Mouse (Mus musculus) heart, adult 2 months (tissue): ENCODE measurements around the gene Hecw1. TPM values are rescaled to one million over a fixed set of nuclear protein-coding genes. Genes with fewer than 3 reads are reported as not detected.

ENCODE experiments used
- DNase-seq, 2 experiments: peaks; one replicate each; pipeline ENCODE4 v3.0.0; 2021
- H3K27ac ChIP-seq: fragments of 200-600 bp; 2 replicates; pipeline ENCODE4 v1.8.1; 2022
- H3K27me3 ChIP-seq: fragments of 200-500 bp; 2 replicates; pipeline ENCODE4 v1.6.1; 2012; ENCODE audit warnings: mild to moderate bottlenecking, low read length, inconsistent platforms, mixed read lengths; ENCODE audit not compliant: control insufficient read depth, insufficient read depth
- H3K36me3 ChIP-seq: fragments of 200-500 bp; 2 replicates; pipeline ENCODE4 v1.6.1; 2012; ENCODE audit warnings: low read length, inconsistent platforms; ENCODE audit not compliant: control insufficient read depth, insufficient read depth
- H3K4me1 ChIP-seq: fragments of 200-500 bp; 2 replicates; pipeline ENCODE4 v1.6.1; 2011; ENCODE audit warnings: low read length; ENCODE audit not compliant: control insufficient read depth, insufficient read depth
- H3K4me3 ChIP-seq: fragments of 200-600 bp; 2 replicates; pipeline ENCODE4 v1.8.1; 2022
- H3K79me2 ChIP-seq: fragments of 200-500 bp; replicated peaks from 2 replicates; pipeline ENCODE4 v1.6.1; 2012; ENCODE audit warnings: mild to moderate bottlenecking, inconsistent platforms, low read length, moderate library complexity, mixed read lengths; ENCODE audit not compliant: control insufficient read depth, insufficient read depth
- H3K9ac ChIP-seq: fragments of 200-500 bp; 2 replicates; pipeline ENCODE4 v1.6.1; 2012; ENCODE audit warnings: low read depth, mild to moderate bottlenecking, control low read depth, inconsistent platforms, low read length, mixed read lengths
- CTCF ChIP-seq: fragments of 200-600 bp; IDR thresholded peaks from 2 replicates; pipeline ENCODE4 v1.8.1; 2022; ENCODE audit warnings: antibody characterized with exemption, mild to moderate bottlenecking, moderate library complexity
- EP300 ChIP-seq: fragments of 200-500 bp; IDR thresholded peaks from 2 replicates; pipeline ENCODE4 v1.6.1; 2011; ENCODE audit warnings: low read depth, low read length, control low read depth; ENCODE audit not compliant: insufficient read depth
- POLR2A ChIP-seq: fragments of 200-500 bp; IDR thresholded peaks from 2 replicates; pipeline ENCODE4 v1.6.1; 2011; ENCODE audit warnings: mild to moderate bottlenecking, low read depth, low read length, control low read depth; ENCODE audit not compliant: insufficient read depth
- WGBS: fragments of 180-500 bp; shearing (Covaris S2); methylation state at CpG from one replicate; pipeline ENCODE4 v1.1.7; 2018; 5-methylcytosine and 5-hydroxymethylcytosine counted together
- intact Hi-C: fragments of 180-260 bp; cut with DNase I; formaldehyde crosslinking; loops from one replicate; pipeline ENCODE4 v1.15.1; 2025
- polyA plus RNA-seq: library from polyadenylated mRNA; depleted of rRNA; stranded (reverse); fragments of >200 nt; gene quantifications from 2 replicates; pipeline ENCODE4 v1.2.3, GENCODE M21; 2012; rRNA removed
- total RNA-seq, 2 experiments: library from RNA; stranded (reverse); gene quantifications; 2 replicates each; pipeline ENCODE4 v1.2.3; 2021

Hecw1 gene
- total and polyA plus RNA-seq, 3 experiments, result 0.04 to 0.73 (median 0.05) TPM

DNA sequence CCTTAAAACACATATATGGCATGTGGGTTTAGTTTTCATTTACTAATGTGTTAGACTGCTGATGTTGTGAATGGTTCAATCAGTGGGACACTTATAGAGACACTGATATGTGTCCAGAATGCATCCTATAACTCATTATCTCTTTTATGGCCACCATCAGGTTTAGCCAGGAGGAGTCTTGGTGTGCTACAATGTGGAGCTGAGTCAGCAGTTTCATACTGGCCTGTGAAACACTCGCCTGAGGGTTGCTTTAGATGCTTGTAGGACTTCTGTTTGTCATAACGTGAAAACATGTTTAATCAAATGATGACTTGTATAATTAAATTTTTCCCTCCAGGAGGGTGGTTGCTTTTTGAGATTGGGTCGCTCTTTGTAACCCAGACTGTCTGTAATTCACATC lies 343.4 kb downstream of the Hecw1 start:
- Histone ChIP-seq H3K4me1 (no peaks in the 10 kb centered on the region), H3K4me3 (no peak overlapping the region), H3K9ac (no peak overlapping the region), H3K36me3 (no peaks in the 10 kb centered on the region), H3K27me3 (no peaks in the 10 kb centered on the region), H3K79me2 (no peaks in the 10 kb centered on the region), H3K27ac (no peak overlapping the region)
- TF ChIP-seq CTCF (no peak), EP300 (no peak), POLR2A (no peak)
- intact Hi-C loops, result loop anchor here (5.0 kb wide), 3 partner anchors 117 to 292 kb away; partner anchors contain the start of genes Arid4b and Ggps1
- DNase-seq, result no peak
- WGBS, result 89% methylated on average over 3 of the region's 3 CpGs

- Histone ChIP-seq H3K27ac (no peak overlapping the region), H3K79me2 (no peaks in the 10 kb centered on the region), H3K4me1 (no peaks in the 10 kb centered on the region), H3K4me3 (no peak overlapping the region), H3K36me3 (no peaks in the 10 kb centered on the region), H3K9ac (no peak overlapping the region), H3K27me3 (no peaks in the 10 kb centered on the region)
- TF ChIP-seq CTCF (peak; percentile 73), EP300 (no peak)
- intact Hi-C loops, result loop anchor here (5.0 kb wide), 3 partner anchors 116 to 291 kb away; partner anchors contain the start of genes Arid4b and Ggps1
- 71% methylated on average over 1 of the region's 1 CpGs for WGBS
- no peak for DNase-seq
These were observed 345.0 kb downstream of the Hecw1 start for GRCm38 (mm10) chr13:14177989-14178388.

Other genes with a start within 250 kb of the Hecw1 start
- 10 to 100 TPM; 40.1 to 42.3 TPM for gene Mrpl32, start 89.9 kb upstream of the Hecw1 start, total RNA-seq
- 10.4 and 17.9 TPM in 2 replicates for gene Mrpl32, start 89.9 kb upstream of the Hecw1 start, polyA plus RNA-seq
- 10 to 100 TPM; 54.4 to 58.8 TPM for gene Psma2, start 90.0 kb upstream of the Hecw1 start, total RNA-seq
- gene Psma2, start 90.0 kb upstream of the Hecw1 start, polyA plus RNA-seq, result 33.5 and 60.0 TPM in 2 replicates
- gene AW209491, start 106.9 kb upstream of the Hecw1 start, total RNA-seq, result 10 to 100 TPM; 11.5 to 12.3 TPM
- 3.6 and 9.1 TPM in 2 replicates for gene AW209491, start 106.9 kb upstream of the Hecw1 start, polyA plus RNA-seq